Mouse (Mus musculus) central nervous system, embryonic 14 days (tissue): ENCODE results near the gene Cul3. TPM values are rescaled to one million over a fixed set of nuclear protein-coding genes. Genes with fewer than 3 reads are reported as not detected.

ENCODE experiments used
- polyA plus RNA-seq: library from polyadenylated mRNA; depleted of rRNA; stranded (reverse); fragments of >200 nt; gene quantifications from 2 replicates; pipeline ENCODE4 v1.2.3, GENCODE M21; 2012; rRNA removed

The Cul3 gene
- 65.3 and 80.1 TPM in 2 replicates for polyA plus RNA-seq

GRCm38 (mm10) chr1:80340436-80341376 is at the start of gene Cul3:
Gene Cul3, minus strand, starts transcription at chr1:80340480.

GRCm38 (mm10) chr1:80218268-80218667 is 122.0 kb downstream of the Cul3 start, which contains the start of gene Fam124b:
Gene Fam124b, minus strand, starts transcription at chr1:80218473.

Other genes starting within 250 kb of the Cul3 start
- gene Fam124b, start 122.0 kb downstream of the Cul3 start, polyA plus RNA-seq, result 0.38 and 0.41 TPM in 2 replicates
- gene Gm45261, start 121.0 kb upstream of the Cul3 start, polyA plus RNA-seq, result not detected in 2 replicates